Mouse (Mus musculus): ENCODE measurements around the gene Kcnma1. TPM values are rescaled to one million over a fixed set of nuclear protein-coding genes. Genes with fewer than 3 reads are reported as not detected.

Kcnma1 gene
- polyA plus RNA-seq, 1 experiment from 2014 or later, result 17.2 TPM

- no peak overlapping the region for H3K9ac ChIP-seq (ENCODE audit: low read depth, low read length)
- no peaks in the 10 kb centered on the region for H3K36me3 ChIP-seq (ENCODE audit: control insufficient read depth, insufficient read depth, low read length)
- H3K4me3 ChIP-seq (ENCODE audit: low read length), result no peak overlapping the region
- no peaks in the 10 kb centered on the region for H3K9me3 ChIP-seq (ENCODE audit: control insufficient read depth, low read length)
- no peak for ATAC-seq
- H3K4me2 ChIP-seq (ENCODE audit: low read length), result no peak overlapping the region
- no peak overlapping the region for H3K27ac ChIP-seq (ENCODE audit: low read depth, low read length)
- H3K4me1 ChIP-seq (ENCODE audit: control insufficient read depth, insufficient read depth, low read depth, low read length), result no peaks in the 10 kb centered on the region
- no peaks in the 10 kb centered on the region for H3K27me3 ChIP-seq (replicated peaks; ENCODE audit: control insufficient read depth, insufficient read depth, low read length)
Measured at GRCm38 (mm10) chr14:23243857-23244256, 770.4 kb downstream of the Kcnma1 start.

Other genes starting within 250 kb of the Kcnma1 start
- gene Dlg5, start 231.4 kb upstream of the Kcnma1 start, polyA plus RNA-seq (2015; fragmentation: Nextera tagmentation; extraction: Ambion mirVana), result 18.4 and 21.0 TPM in 2 replicates

Data from hindbrain, embryonic 16.5 days (tissue).